Mouse (Mus musculus) embryo, embryonic 11 days (tissue): Measurements from ENCODE around the gene Asb2.

Source experiments
- DNase-seq: peaks from one replicate; pipeline ENCODE4 v3.0.0-alpha.2; 2015

Gene Asb2

DNA sequence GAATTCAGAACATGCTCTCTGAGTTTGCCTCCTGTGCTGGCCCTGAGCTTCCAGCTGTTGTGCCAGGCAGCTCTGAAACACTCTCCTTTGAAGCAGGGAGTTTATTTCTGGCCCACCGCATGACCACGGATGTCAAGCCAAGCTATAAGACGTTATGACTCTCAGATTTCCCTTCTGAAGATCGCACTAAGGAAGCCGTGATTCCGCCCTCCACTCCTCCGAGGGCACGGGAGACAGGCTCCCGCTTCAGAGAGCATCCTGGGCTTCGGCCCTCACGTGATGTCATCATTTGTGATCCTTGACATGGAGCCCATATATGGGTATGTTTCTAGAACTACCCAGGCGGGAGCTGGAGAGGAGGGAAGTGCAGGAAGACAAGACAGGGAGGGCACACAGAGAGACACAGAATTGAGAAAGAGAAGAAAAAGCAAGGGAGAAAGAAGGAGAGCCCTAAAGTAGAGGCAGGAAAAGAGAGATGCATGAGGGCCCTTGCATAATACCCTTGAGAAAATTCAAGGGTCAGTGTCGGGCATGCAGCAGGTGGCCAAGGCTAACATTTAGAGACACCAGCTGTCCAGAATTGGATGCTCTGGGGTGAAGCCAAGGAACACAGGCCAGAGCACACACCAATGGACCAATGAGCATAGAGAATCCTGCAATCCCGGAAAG is at the start of gene Asb2:
Gene Asb2 (minus strand): TSS at position 256 of the 669 bp plus-strand sequence.
- no peak for DNase-seq

DNA sequence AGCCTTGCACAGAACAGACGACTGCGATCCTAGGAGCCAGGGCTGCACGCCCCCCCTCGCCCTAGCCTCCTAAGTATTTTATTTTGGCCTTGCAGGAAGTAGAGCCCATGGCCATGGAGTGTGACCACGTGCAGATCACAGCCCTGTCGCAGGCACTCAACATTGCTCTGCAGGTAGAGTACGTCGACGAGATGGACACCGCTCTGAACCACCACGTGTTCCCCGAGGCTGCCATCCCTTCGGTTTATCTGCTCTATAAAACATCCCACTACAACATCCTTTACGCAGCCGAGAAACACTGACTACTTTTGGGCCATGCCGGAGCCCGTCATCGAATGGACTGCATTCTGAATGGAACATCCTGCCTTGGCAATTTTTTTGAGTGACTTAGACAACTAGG is 48.3 kb upstream of the Asb2 start:
- no peak for DNase-seq

DNA sequence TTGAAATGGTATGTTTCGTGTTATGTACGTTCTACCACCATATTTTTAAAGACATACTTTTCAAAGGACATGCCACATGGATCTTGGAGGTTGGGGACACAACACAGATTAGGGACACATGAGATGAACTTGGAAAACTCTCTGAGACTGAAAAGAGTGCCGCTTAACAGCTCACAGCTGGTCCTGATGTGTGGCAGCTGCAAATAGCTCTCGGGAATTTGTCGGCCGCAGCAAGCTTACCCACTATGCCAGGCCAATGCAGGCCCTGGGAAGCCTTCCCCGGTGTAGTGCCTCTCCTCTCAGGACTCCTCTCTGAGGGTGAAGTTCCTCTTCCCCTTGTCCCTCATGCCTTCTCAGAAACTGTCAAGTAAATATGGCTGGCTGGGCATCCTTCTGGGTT is 41.0 kb upstream of the Asb2 start:
- no peak for DNase-seq

DNA sequence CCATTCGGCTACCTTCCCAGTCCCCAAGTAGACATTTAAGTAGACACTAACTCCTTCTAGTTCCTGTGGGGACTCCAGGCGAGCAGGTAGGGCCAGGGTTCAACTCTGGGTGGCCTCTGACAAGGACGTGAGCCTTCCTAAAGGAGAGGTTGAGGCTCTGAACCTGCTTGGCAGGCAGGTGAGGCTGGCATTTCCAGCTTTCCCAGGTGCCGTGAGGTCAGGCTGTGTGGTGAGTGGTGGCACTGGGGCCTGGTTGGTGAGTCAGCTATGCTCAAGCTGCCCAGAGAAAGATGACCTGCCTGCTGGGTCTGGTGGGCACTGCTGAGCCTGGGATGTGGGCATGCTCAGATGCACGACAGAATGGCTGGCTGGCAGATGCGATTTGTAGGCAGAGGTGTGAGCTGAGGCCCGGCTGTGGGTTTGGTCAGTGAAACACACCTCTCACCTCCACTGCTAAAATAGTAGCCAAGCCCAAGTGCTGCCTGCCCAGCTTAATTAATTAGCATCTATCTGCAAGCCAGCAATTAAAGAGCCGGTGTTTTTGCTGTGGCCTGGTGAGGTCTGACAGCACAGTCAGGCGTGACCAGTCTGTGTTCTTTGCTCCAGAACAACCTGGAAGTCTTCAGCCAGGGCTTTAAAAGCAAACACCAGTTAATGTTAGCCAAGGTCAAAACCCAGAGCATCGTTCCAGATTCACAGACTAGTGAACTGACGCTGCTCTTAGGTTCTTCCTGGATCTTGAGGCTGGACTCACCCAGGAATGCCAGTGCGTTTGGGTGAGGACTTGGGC is 39.9 kb upstream of the Asb2 start:
- no peak for DNase-seq

DNA sequence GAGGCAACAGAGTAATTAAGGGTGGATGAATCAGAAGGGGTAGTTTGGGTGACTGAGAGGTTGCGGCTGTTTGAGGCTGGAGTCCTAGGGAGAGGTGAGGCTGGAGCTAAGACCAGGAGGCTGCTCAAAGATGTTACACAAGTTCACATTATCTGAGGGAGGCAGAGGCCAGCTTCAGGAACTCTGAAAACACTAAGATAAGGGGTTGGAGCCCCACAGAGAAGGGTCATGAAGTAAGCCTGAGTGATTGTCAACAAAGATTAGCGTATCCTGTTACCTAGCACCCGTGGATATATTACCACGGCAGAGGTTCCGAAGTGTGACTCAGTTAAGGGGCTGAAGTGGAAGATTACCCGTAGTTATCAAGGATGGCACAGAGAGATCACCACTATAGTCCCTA is 37.7 kb upstream of the Asb2 start:
- no peak for DNase-seq

DNA sequence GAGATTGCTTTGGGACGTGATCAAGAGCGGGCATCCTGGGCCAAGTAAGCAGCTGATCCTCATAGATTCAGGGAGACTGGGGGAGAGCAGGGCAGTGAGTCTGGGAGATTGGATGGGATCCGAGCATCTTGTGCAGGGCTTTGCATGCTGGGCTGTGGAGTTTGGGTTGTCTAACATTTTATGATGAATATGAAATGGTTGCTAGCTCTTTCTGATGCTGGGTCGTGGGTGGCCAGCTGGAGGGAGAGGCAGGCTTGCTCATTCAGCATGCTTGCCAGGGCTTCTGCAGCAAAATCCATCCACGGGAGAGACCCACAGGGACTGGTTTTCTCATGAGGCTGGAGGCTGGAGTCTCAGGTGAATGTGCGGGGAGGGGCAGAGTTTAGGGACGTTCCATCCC is 35.3 kb upstream of the Asb2 start:
- no peak for DNase-seq

DNA sequence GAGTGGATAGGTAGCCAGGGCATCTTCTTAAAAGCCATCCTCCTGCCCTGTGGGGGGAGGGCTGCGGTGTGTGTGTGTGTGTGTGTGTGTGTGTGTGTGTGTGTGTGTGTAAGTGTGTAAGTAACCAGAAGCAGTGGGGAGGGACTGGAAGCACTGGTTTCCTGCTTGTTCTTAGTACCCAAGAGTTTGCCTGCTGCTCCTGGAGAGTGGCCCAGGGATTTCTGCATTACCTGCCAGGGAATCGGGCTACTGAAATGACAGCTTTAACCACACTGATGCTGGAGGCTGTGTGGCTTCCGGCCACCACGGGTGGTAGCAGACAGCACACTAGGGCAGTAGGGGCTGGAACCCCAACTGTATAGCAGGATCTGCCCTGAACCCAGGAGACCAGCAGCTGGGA is 34.2 kb upstream of the Asb2 start:
- no peak for DNase-seq

DNA sequence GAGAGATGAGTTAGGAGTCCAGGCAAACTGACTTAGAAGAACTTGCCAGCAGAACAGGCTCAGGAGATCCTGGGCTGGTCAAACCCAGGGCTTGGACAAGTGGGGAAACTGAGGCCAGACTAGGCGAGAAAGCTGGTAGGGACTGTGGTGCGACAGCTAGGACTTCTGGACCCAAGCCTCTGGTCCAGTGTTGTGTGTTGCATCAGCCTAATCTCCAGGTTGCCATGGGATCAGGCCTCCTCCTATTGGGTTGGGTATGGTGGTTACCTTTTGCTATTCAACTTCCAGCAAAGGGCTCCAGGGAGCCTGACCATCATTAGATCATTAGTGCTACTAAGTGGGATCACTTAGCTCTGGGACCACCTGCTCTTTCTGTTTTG is 33.5 kb upstream of the Asb2 start:
- no peak for DNase-seq

DNA sequence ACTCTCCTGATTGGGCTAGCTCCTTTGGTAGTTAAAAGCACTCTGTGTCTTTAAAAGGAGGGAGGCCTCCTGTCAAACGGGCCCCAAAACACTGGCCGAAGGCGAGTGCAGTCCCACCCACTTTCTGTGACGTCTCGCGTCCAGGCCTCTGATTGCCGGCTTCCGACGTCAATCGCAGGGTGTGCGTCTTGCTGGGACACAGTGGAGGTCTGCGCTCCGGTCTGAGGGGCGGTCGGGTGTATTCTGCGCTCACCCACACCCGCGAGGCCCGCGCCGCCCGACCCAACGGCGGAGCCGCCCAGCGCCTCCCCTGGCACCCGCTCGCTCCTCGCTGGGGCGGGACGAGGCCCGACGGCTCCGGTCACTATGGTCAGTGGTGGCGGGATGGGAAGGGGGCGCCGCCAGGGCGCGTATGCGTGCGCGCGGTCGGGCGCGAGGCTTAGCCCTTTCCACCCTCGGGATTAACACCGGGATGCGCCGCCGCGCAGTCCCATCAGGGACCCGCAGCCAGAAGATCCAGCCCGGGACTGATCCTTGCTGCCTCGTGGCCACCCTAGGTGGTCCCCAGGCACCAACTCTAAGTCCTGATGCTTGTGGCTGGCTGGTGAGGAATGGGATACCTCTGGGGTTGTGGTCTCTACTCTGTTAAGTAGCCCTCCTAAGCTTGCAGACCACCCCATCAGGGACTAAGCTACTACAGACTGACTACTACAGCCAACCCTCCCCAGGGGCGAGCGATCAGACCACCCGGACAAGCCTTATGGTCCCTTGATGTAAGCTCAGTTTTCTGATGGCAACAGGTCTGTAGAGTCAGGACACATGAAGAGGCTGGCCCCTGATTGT is 32.9 kb upstream of the Asb2 start, which contains the start of gene Otub2:
Gene Otub2 (plus strand): TSS at position 178 of the 843 bp plus-strand sequence.
- DNase-seq, result peak; percentile 97

DNA sequence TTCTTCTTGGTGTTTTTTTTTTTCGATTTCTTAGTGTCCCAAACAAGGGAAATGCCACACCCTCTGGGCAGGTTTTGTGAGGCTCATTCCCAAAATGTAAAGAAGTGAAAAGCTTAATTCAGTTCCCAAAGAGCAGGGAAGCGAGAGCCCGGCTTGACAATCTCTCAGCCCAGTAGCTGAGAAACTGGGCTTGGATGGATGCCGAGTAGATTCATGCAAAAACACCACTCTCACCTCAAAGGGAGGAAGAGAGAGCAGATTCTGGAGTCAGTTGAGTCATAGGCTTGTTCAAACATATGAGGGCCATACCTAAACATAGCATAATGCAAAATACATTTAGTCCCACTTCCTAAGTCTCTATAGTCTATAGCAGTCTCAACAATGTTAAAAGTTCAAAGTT is 24.4 kb upstream of the Asb2 start:
- no peak for DNase-seq

DNA sequence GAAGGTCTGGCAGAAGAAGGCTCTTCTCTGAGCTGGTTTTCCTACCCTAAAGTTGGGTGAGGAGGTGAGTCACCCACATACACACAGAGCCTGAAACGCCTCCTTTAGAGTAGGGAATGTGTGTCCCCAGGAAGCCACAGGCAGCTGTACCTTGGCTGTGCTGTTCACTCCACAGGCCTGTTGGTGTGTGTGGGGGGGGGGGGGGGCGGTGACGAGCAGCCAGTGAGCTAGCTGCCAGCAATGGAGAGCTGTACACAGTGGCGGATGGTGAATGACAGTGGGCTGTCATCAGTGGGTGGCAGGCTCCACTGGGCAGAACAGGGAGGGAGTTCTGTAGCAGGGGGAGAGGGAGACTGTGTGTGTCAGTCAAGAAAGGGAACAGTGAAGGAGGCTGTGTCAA is 21.0 kb upstream of the Asb2 start:
- DNase-seq, result no peak

DNA sequence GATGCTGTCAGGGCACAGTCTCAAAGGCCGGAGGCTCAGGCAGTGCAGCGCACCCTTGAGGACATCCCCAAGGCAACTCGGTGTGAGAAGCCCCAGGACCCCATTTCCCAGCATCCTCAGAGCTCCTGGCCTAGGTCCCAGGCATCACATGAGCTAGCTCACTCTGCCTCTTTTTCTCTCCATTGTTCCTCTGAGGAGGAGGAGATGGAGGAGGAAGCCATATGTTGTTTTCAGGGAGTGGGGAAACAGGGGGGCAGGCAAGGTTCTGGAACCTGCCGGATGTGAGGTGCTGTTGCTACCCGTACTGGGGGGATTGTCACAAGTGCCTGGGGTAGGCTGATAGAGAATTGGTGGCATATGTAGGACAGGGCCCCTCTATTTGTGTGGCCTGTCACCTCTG is 20.3 kb upstream of the Asb2 start:
- no peak for DNase-seq

DNA sequence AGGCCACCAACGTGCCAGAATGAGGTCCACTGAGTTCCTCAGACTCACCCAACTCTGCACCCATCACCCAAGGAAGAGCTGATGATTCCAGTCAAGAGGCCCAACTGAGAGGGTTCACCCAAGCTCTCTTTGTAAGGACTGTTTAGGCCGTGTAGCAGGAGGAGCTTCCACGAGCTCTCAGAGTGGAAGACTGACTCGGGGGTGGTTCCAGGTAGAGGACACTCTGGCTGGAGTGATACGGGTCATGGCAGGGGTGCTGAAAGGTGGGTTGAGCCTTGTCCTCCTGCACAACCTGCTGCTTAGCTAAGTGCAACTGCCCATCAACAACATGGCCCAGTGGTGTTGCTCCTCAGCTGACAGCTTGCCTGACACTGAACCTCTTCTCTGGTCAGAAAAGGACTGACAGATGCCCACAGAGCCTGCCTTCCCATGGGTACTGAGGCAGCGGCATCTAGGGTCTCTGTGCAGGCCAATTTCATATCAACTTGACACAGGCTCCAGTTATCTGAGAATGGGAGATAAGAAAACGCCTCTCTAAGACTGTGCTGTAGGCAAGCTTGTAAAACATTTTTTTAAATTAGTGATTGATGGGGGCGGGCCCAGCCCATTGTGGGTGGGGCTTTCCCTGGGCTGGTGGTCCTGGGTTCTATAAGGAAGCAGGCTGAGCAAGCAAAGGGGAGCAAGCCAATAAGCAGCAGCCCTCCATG is 17.9 kb upstream of the Asb2 start:
- DNase-seq, result no peak

DNA sequence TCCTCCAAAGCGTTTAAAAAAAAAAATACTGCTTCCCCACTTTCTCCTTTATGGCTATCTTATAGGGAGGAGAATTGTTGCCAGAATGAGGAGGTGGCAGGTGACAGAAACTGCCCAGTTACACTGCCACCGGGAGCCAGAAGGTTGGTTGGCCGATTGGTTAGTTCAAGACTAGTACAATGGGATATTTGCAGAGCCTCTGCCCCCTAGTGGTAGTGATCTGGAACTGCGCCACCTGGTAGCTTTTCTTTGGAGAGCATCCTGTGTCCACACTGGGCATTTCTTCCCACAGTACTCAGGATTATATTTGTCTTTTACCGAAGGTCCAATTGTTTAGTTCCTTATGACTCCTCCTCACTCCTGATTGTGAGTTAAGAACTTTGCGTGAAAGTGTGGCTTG is 15.9 kb upstream of the Asb2 start:
- DNase-seq, result peak; percentile 65

DNA sequence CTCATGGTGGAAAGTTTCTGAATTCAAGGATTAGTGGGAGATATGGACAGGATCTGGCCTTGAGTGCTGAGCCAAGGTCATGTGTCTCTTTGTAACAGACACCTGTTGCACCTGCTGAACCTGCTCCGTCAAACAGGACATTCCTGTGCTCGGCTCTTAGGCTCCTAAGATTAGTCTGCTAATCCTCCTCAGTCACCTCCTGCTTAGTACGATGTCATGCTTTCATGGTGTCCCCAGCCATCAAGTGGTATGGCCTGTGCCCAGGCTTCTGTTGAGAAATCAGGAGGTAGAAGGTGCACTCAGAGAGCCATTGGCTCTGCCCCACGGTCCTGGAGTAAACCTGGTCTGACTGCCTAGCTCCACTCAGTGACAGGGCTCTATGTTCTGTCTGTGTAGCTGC is 15.1 kb upstream of the Asb2 start:
- DNase-seq, result no peak

DNA sequence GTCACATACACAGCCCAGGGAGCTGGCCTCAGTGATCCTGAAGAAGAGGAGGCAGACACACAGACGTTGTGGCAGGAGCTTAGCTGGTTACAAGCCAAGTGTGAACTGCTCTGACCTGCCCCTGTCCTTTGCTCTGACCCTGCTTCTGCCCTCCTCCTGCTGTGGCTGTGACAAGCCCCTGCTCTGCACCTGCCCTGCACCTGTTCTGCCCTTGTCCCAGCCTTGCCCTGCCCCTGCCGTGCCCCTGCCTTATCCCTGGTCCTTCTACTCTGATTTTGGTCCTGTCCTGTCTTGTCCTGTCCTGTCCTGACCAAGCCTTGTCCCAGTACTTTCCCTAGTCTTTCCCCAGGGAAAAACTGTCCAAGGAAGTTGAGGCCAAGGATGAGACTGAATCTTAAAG is 13.0 kb upstream of the Asb2 start:
- DNase-seq, result no peak

DNA sequence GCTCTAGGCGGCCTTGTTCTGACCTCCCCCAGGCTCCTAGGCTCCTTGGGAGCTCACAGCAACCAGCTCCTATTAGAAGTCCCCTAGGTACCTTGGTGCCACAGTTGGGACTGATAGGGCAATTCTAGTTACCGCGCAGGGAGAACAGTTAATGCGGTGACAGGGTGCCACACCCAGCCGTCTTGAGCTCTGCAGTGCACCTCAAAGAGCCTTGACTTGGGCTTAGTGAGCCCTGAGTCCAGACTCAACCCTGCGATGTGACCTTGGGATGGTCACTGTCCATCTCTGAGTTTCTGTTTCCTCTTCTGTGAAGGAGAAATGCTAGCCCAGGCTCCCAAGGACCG is 12.5 kb upstream of the Asb2 start:
- DNase-seq, result no peak

DNA sequence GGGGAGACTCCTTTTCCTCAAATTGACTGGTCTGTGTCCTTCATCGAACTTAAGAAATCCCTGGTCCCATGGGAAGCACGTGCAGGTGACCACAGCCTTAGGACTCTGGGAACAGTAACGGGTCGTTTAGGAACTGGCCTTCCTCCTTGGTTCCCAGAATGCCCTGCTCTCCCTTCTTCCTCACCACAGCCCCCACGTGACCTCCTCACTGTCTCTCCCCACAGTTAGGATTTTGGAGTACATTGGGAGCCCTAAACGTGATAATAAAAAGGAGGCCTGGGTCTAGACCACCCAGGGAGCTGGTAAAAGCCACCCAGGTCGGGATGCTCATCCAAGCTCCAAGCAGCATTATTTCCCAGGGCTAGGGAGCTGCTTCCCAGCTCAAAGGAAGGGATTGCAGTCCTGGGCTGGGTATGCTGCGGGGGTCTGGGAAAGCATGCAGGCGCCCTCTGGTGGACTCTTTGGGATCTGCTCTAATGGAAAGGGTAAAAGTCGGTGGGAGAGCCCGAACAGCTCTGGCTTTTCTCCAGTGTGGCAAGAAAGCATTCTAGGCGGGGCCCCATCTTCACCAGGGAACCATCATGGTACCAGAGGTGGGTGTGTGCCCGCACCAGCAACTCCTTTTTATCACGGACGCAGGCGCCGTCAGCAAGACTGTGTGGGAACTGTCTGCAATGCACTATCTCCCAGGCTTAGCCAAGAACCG is 12.0 kb upstream of the Asb2 start:
- DNase-seq, result peak; percentile 83

DNA sequence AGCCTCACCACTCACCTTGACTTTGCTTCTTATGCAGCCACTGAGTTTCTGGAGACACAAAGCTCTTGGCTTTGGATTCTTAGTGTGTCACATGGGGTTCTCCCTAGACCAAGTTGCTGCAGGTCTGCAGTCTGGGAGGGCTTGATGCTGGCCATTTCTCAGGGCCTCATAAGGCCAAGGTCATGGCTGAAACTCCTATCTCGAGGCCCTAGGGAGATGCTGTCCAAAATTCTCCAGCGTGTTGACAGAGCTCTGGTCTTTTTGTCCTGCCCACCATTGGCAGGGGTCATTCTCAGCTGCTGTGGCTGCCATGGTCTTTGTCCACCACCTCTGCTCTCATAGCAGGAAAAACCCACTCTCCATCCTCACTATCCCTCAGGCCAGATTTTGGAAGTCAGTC is 11.4 kb upstream of the Asb2 start:
- no peak for DNase-seq

DNA sequence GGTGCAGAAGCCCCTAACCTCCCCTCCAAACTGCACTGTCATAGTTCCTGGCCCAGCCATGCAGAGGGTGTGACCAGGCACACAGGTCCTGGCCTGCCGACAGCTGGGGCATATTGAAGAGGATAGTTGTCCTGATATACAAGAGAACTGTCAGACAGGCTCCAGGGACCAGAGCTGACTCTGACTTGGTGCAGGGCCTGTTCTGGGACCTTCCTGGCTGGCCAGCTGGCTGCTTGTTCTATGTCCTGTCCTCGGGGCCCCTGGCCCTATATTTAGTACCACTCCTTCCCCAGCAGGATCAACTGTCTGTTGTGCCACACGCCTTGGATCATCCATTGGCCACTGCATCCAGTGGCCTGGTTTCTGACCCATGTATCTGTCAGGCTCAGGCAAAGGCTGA is 6.5 kb upstream of the Asb2 start:
- DNase-seq, result no peak

DNA sequence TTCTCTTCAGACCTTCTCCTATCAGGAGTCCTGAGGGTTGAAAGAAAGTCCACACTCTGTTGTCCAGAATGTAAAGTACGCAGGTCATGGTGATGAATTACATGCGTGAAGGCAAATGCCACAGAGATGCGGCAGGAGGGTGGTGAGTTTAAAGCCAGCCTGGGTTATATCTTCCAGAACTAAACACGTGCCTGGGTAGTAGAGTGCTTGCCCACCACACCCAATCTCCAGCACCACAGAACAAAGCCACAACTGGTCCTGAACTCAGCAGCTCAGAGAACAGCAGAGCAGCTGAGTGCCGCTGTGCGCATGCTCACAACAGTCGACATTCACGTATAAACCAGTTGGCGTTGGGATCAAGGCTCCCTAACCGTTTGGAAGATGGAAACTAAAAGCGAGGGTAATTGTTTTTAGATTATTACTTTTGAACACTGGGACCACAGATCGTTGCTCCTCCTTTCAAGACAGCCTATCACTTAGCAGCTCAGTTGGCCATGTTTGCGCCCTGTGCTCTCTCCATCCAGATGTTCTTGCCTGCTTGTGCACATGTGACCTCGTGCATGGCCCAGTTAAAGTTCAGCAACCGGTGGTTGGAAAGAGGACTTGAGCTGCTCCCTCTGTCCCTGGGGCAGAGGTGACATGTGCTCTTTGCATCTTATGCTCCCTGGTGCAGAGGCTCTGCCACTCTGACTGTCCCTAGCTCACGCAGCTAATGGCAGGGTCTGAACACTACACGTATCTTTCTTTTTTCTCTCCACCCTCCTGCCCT is 5.9 kb upstream of the Asb2 start:
- no peak for DNase-seq

DNA sequence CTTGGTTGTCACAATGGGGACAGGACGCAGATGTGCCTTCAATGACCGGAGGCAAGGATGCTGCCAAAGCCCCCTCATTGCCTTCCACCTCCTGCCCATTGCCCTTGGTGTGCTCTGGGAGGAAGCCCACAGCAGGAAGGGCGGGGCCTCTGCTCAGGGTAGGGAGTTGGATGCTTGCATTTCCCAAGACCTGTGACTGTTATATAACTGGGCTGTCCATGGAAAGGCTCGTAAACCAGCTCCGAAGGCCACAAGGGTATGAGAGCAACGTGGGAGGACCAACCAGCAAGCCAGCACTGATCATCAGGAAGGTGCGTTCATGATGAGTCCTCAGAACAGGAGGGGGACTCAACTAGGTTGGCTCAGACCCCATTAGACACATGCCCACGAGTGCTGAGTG is 5.0 kb upstream of the Asb2 start:
- DNase-seq, result no peak
